Mouse (Mus musculus) adrenal gland, postnatal 25 days (tissue): Measurements from ENCODE around the gene Hnrnpa1. TPM values are rescaled to one million over a fixed set of nuclear protein-coding genes. Genes with fewer than 3 reads are reported as not detected.

ENCODE experiments used
- DNase-seq: peaks from one replicate; pipeline ENCODE4 v3.0.0; 2021; ENCODE audit warnings: mixed read lengths
- long read RNA-seq: library from polyadenylated mRNA; stranded (forward); transcript quantifications from one replicate; pipeline ENCODE4 v2.0.0, GENCODE M21; 2021
- total RNA-seq: library from RNA; stranded (reverse); gene quantifications from 2 replicates; pipeline ENCODE4 v1.2.3, GENCODE M21; 2021

Gene Hnrnpa1
- 210 and 212 TPM in 2 replicates for total RNA-seq
- long read RNA-seq, transcript Hnrnpa1-202 (10 exons, 1,737 nt) = major isoform, 74 of 132 reads
- long read RNA-seq, transcript Hnrnpa1-201 (11 exons, 1,918 nt) = minor isoform, 22 of 132 reads
- long read RNA-seq, transcript Hnrnpa1-203 (11 exons, 1,283 nt) = minor isoform, 16 of 132 reads
- long read RNA-seq, partial matches to known transcripts = 9 of 132 reads
- long read RNA-seq, other reads (novel, unspliced or antisense) = 11 of 132 reads

DNA sequence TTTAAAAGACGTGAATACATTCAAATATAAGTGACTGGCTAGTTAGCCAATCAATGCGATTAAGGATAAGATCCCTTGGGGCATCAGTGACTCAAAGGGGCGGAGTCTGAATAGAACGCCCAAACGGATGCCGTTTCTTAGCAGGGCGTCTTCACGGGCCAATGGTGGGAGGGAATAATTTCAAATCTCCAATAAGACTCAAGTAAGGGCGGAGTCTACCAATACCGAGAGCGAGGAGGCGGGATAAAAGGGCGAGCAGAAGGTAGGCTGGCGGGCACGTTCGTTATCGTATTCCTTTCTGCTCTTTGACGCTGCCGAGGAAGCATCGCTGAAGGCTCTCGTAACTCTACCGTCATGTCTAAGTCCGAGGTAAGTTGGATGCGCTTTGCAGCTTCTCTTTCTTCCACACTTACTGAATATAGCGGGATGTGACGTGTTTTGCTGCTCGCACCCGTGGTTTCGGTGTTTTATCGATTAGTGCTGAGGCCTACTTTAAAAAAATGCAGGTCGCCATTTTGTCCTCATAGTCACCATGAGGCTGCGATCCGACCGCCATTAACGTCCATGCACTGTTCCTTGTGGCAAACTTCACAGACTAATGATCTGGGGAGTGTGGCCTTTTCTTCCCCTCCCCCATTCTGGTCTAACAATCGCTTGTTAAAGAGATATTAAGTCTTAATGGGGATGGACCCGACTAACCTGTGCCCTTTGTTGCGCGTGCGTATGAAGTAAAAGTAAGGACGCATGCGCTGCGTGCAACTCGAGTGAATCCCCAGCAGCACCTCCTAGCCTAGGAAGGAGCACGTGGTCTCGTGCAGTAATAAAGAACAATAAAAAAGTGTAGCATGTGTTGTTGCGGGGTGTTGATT is at the start of gene Hnrnpa1:
Gene Hnrnpa1 (plus strand): TSS at position 273 of the 869 bp plus-strand sequence.
- DNase-seq = peak; percentile 83

DNA sequence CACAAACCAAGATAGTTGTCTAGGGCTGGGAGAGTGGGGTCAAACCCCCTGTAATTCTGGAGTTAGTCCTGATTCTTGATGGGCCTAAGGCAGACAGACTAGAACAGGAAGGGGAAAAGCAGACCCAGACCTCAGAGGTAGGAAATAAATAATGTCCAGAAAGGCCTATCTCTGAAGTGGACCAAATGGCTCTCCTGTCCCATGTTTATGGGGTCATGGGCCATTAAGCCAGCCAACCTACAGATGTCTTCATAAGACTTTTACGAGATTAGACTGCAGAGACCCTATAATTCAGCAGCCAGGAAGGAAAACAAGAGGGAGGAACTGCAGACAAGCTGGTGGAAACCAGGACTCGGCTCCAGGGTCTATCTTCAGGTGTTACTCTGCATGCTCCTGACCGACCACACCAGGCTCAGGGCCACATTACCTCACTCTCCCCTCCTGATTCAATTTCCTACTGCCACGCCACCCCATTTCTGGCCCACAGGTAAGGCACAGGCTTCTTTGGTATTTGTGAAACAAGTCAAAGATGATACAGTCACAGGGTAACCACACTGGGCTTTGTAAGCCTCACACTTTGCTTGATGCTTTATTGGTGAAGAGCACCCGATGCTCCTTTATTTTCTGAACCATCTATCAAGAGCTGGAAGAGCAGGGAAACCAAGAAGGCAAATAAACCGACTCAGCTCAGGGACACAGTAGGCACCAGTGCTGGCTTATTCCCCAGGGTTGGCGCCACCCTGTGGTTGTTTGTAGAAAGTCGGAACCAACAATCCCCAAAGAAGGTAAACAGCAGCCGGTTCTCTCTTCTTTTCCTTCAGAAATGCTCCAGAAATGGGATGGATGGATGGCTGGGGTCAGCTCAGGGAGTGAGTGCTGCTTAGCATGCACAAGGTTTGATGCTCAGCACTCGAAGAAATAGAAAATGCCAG is 49.4 kb upstream of the Hnrnpa1 start:
- DNase-seq = peak; percentile 57

DNA sequence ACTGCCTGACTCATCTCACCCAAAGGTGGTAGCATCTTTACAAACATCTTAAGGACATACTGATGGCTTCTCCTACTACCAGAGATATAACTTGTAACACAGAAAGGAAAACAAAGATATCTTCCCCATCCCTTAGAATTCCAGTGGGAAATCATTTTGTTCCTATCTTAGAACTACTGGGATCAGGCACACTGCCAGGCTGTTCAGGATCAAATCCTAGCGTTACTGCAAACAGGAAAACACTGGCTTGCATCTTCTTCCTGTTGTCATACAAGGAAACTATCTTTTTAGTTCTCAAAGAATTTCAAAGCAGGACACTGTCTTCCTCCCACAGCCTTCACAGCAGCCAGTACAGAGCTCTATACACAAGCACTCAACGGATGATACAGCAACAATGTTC is 46.6 kb upstream of the Hnrnpa1 start:
- DNase-seq = peak; percentile 26

DNA sequence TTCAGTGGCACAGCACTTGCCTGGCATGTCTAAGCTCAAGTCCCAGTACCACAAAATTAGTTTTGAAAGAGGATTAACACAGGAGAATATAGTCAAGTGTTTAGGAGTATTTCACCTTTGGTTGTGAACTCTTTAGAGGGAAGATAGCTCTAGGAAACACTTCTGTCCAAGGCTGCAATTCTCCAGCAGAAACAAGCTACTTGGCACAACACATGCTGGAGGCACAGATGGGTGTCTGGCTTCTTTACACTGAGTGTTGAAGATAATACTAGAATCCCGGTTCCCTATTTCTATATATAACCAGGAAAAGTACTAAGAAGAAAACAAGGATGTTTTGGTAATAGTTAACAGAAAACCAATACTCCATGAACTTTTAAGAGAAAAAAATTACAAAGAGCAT is 43.4 kb upstream of the Hnrnpa1 start:
- DNase-seq = no peak

DNA sequence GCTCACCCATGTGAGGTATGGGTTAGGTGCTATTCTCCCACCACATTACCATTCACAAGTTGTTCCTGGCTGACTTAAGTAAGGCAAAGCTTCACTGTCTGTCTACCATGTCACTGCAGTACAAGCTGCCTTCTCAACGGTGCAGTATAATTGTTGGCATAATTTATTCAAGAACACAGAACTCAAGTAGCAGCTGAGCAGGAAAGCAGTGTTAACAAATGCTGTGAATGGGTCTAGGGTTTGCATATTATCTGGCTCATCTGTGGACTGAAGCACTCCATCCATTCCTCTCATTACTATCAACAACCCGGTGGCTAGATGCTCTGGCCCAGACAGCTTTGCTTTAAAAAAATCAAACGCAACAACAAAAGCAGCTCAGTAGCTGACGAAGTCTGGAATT is 42.4 kb upstream of the Hnrnpa1 start:
- no peak for DNase-seq

DNA sequence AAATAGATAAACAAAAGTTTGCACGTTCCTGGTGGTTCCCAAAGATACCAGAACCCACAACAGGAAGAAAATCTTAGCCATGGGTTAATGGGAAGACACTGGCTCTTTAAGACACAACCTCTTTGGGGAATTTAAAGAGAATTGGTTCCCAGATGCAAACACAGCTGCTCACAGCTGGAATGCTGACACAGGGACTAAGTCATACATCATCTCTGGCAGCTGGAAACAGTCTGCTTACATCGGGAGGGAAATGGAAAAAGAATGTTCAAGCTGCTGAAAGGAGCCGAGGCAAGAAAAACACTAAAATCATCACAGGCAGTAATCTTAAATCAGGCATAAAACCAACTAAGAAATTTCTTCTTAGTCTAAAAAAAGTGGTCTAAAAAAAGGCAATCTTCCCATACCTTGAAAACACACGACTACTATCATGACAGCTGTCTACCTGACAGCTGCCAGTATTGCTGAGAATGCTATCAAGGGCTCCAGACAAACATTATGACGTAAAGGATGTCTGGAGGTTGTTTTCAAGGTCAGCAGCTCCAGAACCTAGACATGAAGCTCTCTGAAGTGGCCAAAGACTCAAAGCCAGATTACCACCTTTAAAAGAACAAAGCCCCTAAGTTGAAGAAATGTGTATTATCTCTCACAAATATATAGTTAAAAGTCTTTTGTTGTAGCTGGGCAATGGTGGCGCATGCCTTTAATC is 38.0 kb upstream of the Hnrnpa1 start:
- DNase-seq = no peak

DNA sequence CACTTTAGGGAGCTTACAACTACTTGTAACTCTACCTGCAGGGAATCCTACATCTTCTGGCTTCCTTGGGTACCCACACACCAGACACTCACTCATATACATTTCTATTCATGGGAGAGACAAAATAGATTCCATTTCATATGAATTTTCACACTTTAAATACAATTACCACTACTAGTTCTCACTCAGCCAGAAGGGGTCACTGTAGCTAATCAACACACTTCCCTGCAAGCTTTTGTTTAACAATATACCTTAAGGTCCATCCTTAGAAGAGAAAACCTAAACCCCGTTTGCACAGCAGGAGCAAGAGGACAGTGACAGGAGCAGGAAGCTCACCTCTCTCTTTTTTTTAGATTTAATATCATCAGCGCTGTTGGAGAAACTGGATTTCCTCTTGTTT is 35.1 kb upstream of the Hnrnpa1 start:
- no peak for DNase-seq

DNA sequence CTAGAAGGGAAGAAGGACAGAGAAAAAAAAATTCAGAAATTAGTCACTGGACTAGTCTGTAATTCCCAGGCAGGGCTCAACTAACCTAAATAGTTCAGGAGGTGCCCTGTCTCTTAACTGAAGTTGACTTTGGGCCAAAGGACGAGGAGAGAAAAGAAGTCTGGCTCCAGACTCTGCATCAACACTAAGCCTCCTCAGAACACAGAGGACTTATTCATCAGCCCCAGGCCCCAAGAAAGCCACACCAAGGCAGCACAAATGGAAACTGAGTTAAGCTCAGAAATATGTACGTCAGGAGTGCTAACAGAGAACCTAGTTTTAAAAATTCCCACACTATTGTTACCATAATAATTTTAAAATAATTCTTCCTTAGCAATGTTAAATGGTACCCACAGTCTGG is 26.1 kb upstream of the Hnrnpa1 start:
- no peak for DNase-seq

DNA sequence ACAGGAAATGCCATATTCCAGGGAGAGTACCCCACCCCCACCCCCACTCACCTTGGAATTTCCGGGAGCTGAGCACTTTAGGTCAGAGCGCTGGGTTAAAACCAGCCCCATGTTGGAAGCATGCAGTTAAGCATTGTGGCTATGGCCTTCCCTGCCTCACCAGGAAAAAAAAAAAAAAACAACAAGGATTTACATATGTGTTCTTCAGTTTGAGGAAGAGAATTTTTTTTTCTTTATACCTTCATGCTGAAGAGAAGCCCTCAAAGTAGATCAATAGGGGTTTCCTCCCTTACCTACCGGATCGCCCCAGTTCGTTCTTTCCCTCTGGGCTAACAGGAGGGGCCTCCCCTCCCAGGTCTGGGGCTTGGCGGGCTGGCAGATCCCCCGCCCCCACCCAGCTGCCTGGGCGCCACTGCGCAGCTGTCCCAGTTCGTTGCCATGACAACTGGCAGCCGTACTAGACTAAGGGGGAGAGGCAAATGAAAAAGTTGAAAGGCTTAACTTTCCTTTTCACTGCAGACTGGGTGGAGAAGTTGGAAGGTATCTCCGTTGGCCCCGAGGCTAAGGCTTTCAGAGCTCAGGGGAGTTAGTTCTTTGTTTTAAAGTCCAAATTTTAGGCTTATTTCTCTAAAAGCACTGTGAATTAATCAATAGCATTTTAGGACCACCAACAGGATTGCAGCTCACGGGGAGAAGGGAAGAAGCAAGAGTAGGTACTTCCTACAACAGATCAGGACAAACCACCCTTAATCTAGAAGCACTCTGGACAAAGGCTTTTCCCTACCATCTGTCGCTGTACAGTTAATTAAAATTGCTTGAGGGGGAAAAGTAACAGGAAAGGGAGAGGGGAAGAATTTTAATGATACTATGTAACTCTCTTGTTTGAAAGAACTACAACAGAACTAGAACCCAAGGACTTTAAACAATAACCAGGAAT is 25.0 kb upstream of the Hnrnpa1 start:
- DNase-seq = peak; percentile 85

DNA sequence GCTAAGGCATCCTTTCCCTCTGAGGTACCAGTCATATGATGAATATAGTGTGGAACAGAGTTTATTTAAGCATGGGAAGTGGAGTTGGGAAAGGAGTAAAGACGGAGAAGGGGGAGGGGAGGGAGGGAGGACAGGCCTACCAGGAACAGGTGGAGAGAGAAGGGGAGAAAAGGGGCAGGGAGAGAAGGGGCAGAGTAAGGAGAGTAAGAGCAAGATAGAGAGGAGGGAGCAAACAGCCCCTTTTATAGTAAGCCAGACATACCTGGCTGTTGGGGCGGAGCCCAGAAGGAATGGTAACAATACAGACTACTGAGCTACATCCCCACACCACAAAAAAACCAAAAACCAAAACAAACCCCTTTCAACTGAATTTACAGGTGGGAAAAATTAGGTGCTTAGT is 24.2 kb upstream of the Hnrnpa1 start:
- DNase-seq = no peak

DNA sequence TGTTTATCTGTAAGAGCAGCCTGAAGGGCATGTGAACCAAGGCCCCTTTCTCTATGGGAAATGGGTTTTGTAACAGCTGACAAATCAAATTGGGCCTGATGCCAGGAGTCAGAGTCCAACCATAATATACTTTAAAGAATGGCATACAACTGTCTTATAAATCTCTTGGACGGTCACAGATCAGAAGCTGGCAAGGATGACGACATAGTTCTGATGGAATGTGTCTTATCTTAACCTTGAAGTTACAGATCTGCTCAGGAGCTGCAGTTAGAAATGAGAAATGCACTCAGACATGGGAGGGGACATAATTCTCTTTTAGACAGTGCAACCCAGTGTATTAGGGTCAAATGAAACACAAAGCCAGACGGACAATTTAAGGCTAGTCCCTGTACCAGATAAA is 19.4 kb upstream of the Hnrnpa1 start:
- DNase-seq = peak; percentile 54

DNA sequence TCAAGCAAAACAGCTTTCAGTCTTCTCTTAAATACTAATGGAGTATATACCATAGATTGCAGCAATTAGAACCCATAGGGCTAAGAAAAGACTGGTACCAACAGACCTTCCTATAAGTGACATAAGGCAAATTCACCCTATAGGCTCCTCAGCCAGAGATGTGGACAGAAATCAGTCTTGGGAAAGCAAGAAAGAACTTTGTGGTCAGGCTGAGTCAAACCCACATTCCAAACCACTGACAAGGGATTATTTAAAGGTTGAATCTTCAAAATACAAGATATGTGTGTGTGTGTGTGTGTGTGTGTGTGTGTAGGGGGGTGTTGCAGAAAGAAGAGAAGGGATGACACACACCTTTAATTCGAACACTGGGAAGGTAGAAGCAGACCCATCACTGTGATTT is 18.8 kb upstream of the Hnrnpa1 start:
- DNase-seq = peak; percentile 17

DNA sequence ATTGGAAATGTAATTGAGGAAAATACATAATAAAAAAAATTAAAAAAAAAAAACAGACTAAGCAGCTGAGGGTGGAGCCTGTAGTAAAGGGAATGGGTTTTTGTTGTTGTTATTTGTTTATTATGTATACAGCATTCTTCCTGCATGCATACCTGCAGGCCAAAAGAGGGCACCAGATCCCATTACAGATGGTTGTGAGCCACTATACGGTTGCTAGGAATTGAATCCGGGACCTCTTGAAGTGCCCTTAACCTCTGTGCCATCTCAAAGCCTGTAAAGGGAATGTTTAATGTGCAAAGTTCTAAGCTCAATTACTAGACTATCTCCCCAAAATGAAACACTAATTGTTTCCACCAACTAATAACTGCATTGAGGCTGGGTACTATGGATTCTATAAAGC is 16.1 kb upstream of the Hnrnpa1 start:
- no peak for DNase-seq

DNA sequence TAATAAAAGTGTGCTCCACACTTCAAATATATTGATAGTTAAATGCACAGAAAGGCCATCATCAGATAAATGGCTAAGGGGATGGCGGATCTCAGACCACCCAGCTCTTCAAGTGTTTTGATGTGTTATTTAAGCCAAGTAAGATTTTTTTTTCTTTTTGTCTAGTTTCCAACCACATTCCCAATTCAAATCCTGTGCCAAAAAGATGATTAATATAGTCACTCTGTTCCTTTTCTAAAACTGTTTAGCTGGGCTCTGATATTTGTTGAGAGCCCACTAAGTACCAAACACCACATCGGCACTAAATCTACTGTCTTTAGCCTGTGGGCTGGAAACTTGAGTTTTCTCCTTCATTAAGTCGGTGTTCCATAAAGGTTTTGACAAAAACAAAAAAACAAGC is 13.2 kb upstream of the Hnrnpa1 start:
- no peak for DNase-seq

DNA sequence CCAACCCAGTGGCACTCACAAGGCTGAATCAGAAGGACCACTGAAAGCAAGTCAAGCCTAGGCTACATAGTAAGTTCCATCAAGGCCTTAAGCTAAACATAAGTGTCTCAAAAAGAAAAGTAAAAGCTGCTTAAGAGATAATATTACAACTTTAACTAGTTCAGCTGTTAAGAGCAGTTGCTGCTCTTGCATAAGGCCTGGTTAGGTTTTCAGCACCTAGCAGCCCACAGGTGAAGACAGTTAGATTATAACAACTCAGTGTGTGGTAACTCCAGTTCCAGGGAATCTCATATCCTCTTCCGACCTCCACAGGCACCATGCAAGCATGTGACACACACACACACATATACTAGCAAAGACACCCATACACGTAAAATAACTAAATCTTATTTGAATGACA is 12.7 kb upstream of the Hnrnpa1 start:
- no peak for DNase-seq

DNA sequence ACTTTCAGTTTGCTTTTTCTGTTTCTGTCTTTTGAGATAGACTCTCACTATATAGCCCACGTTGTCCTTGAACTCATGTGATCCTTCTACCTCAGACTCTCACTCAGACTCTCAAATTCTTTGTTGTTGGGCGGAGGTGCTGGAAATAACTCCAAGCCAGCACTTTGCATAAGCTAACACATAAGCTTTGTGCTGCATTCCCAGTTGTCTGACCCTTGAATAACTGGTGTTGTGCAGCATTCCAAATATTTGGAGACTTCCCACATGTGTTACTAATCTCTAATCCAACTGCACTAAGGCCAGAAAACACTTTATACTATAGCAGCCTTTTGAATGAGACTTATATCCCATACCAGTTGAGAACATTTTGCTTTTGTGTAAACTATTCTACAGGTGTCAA is 11.3 kb upstream of the Hnrnpa1 start:
- DNase-seq = no peak

DNA sequence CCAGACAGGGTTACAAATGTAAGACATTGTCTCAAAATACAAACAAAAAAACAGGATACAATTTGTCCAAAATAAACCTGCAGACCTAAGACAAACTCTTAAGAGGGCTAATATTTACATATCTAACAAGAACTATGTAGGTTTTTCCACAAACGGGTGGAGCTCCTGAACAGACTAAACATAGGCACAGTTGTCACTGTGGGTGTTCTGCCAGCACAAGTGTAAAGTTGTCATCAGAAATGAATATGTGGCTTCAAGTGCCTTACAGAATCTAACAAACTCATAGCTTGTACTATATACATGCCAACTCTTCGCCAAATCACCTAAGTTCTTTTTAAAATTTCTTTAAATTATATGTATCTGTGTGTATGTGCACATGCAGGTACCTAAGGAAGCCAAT is 7.1 kb upstream of the Hnrnpa1 start:
- DNase-seq = no peak

DNA sequence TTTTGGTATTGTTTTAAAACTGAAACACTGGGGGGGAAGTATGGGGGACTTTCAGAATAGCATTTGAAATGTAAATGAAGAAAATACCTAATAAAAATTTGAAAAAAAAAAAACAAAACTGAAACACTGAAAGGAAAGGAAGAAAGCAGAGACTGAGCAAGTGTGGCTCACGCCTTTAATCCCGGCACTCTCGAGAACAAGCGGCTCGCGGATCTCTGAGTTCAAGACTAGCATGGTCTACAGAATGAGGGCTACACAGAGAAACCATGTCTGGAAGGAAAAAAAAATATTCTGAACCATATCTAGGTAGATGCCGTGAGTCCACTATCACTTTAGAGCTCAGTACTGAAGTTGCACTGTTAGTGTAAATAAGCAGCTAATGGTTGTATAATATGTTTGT is 2.9 kb upstream of the Hnrnpa1 start:
- DNase-seq = no peak

DNA sequence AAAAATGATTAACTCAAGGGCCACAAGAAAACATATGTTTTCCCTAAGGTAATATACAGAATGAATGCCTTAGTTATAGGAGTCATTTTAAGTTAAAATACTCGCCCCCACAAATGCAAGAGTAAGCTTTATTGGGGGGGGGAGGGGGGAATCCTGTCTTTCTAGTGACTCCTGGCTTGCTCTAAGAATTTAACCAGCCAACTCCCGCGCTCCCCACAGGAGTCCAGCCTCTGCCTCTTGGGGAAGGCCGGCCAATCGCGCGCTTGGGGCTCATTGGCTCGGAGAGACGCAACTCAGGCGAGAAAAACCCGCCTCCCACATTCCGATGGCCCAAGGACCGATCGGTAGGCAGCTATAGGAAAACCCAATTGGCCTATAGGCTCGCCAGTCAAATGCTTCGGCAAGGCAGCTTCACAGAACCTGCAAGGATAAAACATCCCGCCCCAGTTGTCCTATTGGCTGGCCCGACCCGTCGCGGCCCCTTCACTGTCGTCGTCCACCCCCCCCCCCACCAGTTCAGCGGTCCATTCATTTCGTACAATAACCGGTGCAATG is 1.0 kb upstream of the Hnrnpa1 start:
- peak; percentile 88 for DNase-seq

DNA sequence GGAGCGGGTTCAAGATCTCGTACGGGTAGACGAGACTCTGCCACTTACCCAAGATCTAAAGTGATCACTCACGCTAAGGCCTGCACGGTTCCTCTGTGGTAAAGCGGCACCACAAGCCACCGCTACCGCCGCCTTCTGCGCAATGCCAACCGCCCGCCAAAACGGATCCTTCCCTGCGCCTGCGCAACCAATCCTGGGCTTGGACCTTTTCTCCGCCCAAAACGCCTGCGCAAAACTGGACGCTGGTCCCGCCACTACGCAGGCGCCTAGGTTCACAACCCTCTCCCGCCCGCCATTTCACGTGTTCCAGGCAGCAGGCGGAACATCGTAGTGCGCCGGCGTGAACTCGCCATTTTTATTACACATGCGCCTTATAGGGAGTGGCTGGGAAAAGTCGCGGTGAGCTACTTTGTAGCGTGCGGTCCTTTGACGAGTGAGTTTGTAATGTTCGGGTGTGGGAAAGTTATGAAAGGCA is 510 bp upstream of the Hnrnpa1 start, which contains the start of gene Cbx5:
Gene Cbx5 (minus strand): TSS at position 132 of the 475 bp plus-strand sequence.
- DNase-seq = peak; percentile 97
